Mouse (Mus musculus) hindbrain, embryonic 16.5 days (tissue): ENCODE measurements around the gene Lrp2bp. TPM values are rescaled to one million over a fixed set of nuclear protein-coding genes. Genes with fewer than 3 reads are reported as not detected.
A peak's percentile ranks its signal among the peaks of the same experiment; 100 is the strongest.

Source experiments
- ATAC-seq: fragments of 200-750 bp; cut with Nextera tagmentation; 2 replicates; pipeline ENCODE4 v1.8.0; 2017; ENCODE audit warnings: moderate TSS enrichment, moderate library complexity
- H3K27ac ChIP-seq: fragments of 300-500 bp; sonication (generic); 2 replicates; pipeline ENCODE4 v1.5.1; 2014; ENCODE audit warnings: low read depth, mild to moderate bottlenecking, control low read depth, low read length, moderate library complexity
- H3K27me3 ChIP-seq: fragments of 300-500 bp; sonication (generic); replicated peaks from 2 replicates; pipeline ENCODE4 v1.6.1; 2014; ENCODE audit warnings: low read length; ENCODE audit not compliant: control insufficient read depth, insufficient read depth
- H3K36me3 ChIP-seq: fragments of 300-500 bp; sonication (generic); 2 replicates; pipeline ENCODE4 v1.6.1; 2014; ENCODE audit warnings: mild to moderate bottlenecking, low read length, moderate library complexity, mixed read lengths; ENCODE audit not compliant: control insufficient read depth, insufficient read depth
- H3K4me1 ChIP-seq: fragments of 300-500 bp; sonication (generic); 2 replicates; pipeline ENCODE4 v1.6.1; 2014; ENCODE audit warnings: low read depth, low read length; ENCODE audit not compliant: control insufficient read depth, insufficient read depth
- H3K4me2 ChIP-seq: fragments of 300-500 bp; sonication (generic); 2 replicates; pipeline ENCODE4 v1.6.1; 2014; ENCODE audit warnings: mild to moderate bottlenecking, low read length, control low read depth, moderate library complexity
- H3K4me3 ChIP-seq: fragments of 300-500 bp; sonication (generic); 2 replicates; pipeline ENCODE4 v1.5.1; 2014; ENCODE audit warnings: mild to moderate bottlenecking, low read length, control low read depth, moderate library complexity
- H3K9ac ChIP-seq: fragments of 300-500 bp; sonication (generic); 2 replicates; pipeline ENCODE4 v1.6.1; 2014; ENCODE audit warnings: low read depth, mild to moderate bottlenecking, control low read depth, low read length, moderate library complexity
- H3K9me3 ChIP-seq: fragments of 300-500 bp; sonication (generic); 2 replicates; pipeline ENCODE4 v1.6.1; 2014; ENCODE audit warnings: mild to moderate bottlenecking, low read length, moderate library complexity; ENCODE audit not compliant: control insufficient read depth
- WGBS: fragments of 180-500 bp; shearing (Covaris S2); extraction: QIAGEN DNeasy Blood & Tissue Kit; methylation state at CpG from one replicate; pipeline ENCODE4 v1.1.7; 2014; 5-methylcytosine and 5-hydroxymethylcytosine counted together
- polyA plus RNA-seq: library from polyadenylated mRNA; unstranded; fragments of >200 nt; fragmentation: Nextera tagmentation; extraction: Ambion mirVana; gene quantifications from 2 replicates; pipeline ENCODE4 v1.2.1, GENCODE M21; 2015

Lrp2bp gene
- polyA plus RNA-seq, 1 experiment from 2014 or later: 0.84 TPM

DNA sequence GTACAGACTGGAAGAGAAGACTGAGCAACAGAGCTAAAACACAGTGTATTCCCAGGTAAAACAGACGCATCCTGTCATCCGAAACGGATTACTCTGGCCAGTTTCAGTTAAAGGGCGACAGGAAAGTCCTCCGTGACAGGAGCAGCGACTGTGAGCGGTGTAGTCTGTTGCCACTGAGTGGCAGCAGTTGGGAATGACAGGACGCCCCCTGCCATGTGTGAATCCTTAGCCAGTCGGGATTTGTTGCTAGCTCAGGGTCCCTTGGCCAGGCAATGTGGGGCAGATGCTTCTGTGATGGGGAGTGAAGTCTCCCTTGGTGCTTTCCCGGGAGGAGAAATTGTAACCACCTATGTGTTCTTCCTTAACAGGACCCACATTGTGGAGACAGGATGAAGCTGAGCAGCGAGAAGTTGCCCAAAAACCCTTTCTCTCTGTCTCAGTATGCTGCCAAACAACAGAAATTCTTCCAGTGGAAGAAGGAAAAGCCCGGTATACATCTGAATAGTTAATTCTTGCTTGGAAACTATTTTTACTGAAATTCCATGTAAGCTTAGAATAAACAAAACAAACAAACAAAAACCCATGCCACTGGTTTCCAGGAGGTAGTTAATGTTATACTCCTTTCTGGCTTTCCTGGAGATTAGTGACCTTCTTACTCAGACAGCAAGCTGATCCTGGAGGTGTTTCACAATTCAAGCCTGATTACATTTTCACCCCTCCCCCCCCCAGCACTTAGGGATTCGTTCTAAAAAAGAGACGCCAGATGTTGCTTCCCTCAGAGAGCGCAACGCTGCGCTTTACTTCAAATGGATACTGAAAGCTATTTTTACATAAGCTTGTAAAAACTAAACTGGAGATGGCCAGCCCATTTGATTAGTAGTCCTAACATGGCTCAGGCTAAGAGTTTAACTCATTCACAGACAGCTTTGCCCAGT is 11.9 kb downstream of the Lrp2bp start:
- no peaks in the 10 kb centered on the region for H3K27me3 ChIP-seq
- no peak overlapping the region for H3K4me3 ChIP-seq
- H3K4me1 ChIP-seq: peaks cover 4% of the 10 kb centered on the region
- H3K36me3 ChIP-seq: no peaks in the 10 kb centered on the region
- H3K9me3 ChIP-seq: no peaks in the 10 kb centered on the region
- H3K4me2 ChIP-seq: peak overlapping the region; percentile 50
- no peak overlapping the region for H3K9ac ChIP-seq
- H3K27ac ChIP-seq: no peak overlapping the region
- ATAC-seq: peak; percentile 68
- WGBS: 19% methylated on average over 17 of the region's 17 CpGs

DNA sequence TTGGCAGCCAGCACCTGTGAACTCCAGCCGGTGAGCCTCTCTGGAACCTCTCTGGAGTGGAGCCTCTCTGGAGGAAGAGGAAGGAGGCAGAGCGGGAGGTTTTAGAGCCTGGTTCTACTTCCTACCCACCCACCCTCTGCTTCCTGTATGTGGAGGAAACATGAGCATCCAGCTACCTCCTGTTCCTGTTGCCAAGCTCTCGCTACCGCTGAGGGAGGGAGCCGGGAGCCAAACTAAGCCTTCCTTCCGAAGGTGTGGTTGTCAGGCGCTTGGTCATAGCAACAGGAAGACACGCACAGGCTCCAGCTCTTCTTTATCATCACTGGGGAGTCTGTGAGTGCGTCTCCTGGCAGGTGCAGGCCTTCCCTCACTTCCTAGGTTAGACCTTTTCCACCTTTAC is 23.1 kb downstream of the Lrp2bp start:
- H3K9me3 ChIP-seq: no peaks in the 10 kb centered on the region
- no peak for ATAC-seq
- H3K4me2 ChIP-seq: no peak overlapping the region
- H3K4me1 ChIP-seq: no peaks in the 10 kb centered on the region
- no peak overlapping the region for H3K9ac ChIP-seq
- no peak overlapping the region for H3K4me3 ChIP-seq
- no peaks in the 10 kb centered on the region for H3K27me3 ChIP-seq
- WGBS: 92% methylated on average over 9 of the region's 9 CpGs
- no peaks in the 10 kb centered on the region for H3K36me3 ChIP-seq
- H3K27ac ChIP-seq: no peak overlapping the region

DNA sequence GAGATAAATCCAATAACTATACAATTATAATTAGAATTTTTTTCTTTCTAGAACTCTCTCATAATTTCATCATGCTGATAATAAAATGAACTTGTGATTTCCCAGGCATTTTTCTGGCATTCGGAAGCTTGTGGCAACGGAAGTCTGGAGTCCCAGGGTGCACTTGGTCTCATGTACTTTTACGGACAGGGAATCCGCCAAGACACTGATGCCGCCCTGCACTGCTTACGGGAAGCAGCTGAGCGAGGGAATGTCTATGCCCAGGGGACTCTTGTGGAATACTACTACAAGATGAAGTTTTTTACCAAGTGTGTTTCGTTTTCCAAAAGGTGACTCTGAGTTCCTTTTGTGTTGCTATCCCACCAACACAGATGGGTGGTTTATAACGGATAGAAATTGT is 23.7 kb downstream of the Lrp2bp start:
- no peak for ATAC-seq
- H3K9me3 ChIP-seq: no peaks in the 10 kb centered on the region
- H3K4me1 ChIP-seq: no peaks in the 10 kb centered on the region
- WGBS: 93% methylated on average over 9 of the region's 9 CpGs
- H3K9ac ChIP-seq: no peak overlapping the region
- H3K4me2 ChIP-seq: no peak overlapping the region
- no peaks in the 10 kb centered on the region for H3K27me3 ChIP-seq
- H3K27ac ChIP-seq: no peak overlapping the region
- no peaks in the 10 kb centered on the region for H3K36me3 ChIP-seq
- H3K4me3 ChIP-seq: no peak overlapping the region

DNA sequence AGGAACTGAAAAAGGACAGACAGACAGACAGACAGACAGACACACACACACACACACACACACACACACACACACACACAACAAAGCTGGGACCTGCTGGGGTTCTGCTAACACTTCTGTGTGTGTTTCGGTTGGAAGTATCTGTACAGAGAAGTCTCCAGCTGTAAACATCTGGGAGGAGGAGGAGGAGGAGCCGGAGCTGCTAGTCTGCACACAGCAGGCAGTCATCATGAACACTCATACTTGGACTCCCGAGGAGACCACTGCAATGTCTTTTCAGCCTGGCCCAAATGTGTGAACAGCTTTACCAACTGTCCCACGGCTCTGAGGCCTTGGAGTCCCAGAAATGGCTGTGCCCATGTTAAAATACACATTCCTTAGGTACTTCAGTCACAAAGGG is 25.3 kb downstream of the Lrp2bp start:
- no peak overlapping the region for H3K4me2 ChIP-seq
- no peaks in the 10 kb centered on the region for H3K9me3 ChIP-seq
- 58% methylated on average over 4 of the region's 4 CpGs for WGBS
- H3K27me3 ChIP-seq: no peaks in the 10 kb centered on the region
- H3K4me3 ChIP-seq: no peak overlapping the region
- H3K4me1 ChIP-seq: no peaks in the 10 kb centered on the region
- no peak overlapping the region for H3K27ac ChIP-seq
- no peak for ATAC-seq
- no peak overlapping the region for H3K9ac ChIP-seq
- H3K36me3 ChIP-seq: no peaks in the 10 kb centered on the region

DNA sequence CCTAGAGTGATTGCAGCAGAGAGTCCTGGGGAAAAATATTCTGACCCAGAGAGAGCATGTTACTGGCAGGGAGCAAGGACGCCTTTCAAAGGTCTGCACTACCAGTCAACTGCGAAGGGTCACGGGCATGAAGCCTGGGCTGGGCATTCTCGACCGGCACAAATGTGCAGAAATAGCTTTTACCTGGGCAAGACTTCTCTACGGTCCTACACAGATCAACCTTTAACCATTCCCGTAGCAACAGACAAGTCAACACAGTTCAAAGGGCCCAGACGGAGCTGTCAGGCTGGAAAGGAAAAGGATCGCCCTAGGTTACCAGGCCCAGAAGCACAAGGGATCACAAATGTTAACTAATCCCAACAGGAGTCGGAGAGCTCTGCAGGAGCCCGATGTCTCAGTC is 37.1 kb downstream of the Lrp2bp start:
- ATAC-seq: no peak
- Histone ChIP-seq H3K27ac (no peak overlapping the region), H3K4me2 (no peak overlapping the region), H3K4me3 (no peak overlapping the region), H3K4me1 (no peaks in the 10 kb centered on the region), H3K27me3 (no peaks in the 10 kb centered on the region), H3K36me3 (peaks cover 12% of the 10 kb centered on the region), H3K9ac (no peak overlapping the region), H3K9me3 (no peaks in the 10 kb centered on the region)
- WGBS: 73% methylated on average over 11 of the region's 11 CpGs

DNA sequence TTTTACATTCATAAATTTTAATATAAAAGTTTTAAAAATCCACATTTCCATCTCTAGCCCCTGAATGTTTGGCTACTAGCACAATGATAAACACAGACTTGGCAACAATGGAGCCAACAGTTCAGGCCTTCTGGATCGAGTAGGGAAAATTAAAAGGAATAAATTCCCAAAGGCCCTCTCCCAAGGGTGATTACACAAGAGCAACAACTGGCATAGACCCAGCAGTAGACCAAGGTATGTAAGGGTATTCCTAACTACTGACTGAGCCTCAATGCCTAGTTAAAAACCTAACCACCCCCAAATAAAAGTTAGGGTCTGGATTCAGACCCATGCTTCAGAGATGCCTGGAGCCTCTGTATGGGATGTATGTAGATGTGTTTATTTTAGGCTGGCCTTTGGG is 40.6 kb downstream of the Lrp2bp start:
- 56% methylated on average over 1 of the region's 1 CpGs for WGBS
- H3K9ac ChIP-seq: no peak overlapping the region
- no peak overlapping the region for H3K4me2 ChIP-seq
- H3K4me1 ChIP-seq: no peaks in the 10 kb centered on the region
- H3K4me3 ChIP-seq: no peak overlapping the region
- H3K27me3 ChIP-seq: no peaks in the 10 kb centered on the region
- no peak overlapping the region for H3K27ac ChIP-seq
- no peaks in the 10 kb centered on the region for H3K9me3 ChIP-seq
- ATAC-seq: no peak
- H3K36me3 ChIP-seq: peaks cover 11% of the 10 kb centered on the region

DNA sequence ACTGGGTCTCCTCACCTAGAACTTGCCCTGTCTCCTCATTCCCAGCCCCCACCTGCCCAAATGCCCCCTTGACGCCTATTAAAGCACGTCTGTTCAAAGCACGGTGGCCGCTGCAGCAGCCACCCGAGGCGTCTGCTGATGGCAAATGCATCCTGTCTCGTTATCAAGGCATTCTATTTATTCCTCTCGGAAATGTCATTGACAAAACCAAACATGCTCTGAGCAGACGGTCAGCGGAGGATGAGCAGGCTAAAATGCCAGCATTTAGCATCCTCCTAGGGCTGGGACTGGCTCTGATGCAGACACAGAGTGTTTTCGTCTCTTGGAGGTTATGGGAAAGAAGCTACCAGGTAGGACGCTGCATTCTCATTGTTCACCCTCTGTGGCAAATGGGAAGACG is 41.2 kb downstream of the Lrp2bp start:
- Histone ChIP-seq H3K27ac (no peak overlapping the region), H3K9me3 (no peaks in the 10 kb centered on the region), H3K4me1 (no peaks in the 10 kb centered on the region), H3K36me3 (peaks cover 12% of the 10 kb centered on the region), H3K27me3 (no peaks in the 10 kb centered on the region), H3K4me2 (no peak overlapping the region), H3K9ac (no peak overlapping the region), H3K4me3 (no peak overlapping the region)
- ATAC-seq: no peak
- 64% methylated on average over 13 of the region's 13 CpGs for WGBS

DNA sequence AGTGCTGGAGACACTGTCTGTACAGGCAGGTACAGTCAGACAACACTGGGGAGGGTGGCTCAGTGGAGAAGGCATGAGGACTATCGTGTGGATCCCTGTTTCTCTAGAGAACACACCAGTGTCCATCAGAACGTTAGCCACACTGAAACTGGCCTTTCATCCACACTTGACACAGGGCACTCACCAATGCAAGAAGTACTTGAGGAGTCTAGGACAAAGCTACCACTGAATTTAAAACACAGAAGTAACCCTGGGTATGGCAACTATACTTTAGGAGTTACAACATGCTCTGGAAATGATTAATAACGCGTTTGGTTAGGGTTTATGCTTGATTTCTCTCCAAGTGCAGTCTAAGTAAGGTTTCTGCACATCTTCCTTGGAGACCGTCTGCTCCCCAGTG is 73.7 kb downstream of the Lrp2bp start:
- H3K4me1 ChIP-seq: no peaks in the 10 kb centered on the region
- H3K9me3 ChIP-seq: no peaks in the 10 kb centered on the region
- no peak overlapping the region for H3K9ac ChIP-seq
- no peaks in the 10 kb centered on the region for H3K27me3 ChIP-seq
- no peak for ATAC-seq
- H3K4me3 ChIP-seq: no peak overlapping the region
- H3K27ac ChIP-seq: no peak overlapping the region
- WGBS: 91% methylated on average over 5 of the region's 5 CpGs
- H3K36me3 ChIP-seq: peaks cover 1% of the 10 kb centered on the region; the same call in 1 of the 2 replicates
- no peak overlapping the region for H3K4me2 ChIP-seq

DNA sequence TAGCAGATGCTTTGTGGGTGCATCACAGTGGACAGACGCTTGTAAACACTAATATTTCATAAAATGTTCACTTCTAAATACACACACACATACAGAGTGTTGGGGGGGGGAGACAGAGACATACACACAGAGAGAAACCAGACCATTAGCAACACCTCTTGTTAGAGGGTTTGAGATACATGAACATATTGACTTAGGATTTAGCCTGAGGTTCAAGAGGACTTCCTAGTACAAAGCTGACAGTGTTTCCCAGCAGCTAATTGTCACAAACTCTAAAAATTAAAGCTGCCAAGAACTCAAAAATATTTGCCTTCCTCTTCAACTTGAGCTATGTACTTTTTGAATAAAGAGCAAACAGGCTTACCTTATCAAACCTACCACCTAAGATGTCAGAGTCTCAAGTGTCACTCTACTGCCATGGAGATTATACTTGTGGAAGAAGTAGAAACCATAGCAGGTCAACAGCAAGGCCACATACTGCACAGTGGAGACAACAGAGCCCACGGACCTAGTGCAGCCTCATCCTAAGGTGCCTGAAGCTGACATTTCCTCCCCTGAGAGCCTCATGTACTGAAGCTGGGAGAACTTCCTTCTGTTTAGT is 74.5 kb downstream of the Lrp2bp start:
- WGBS: 85% methylated on average over 2 of the region's 2 CpGs
- no peak for ATAC-seq
- Histone ChIP-seq H3K4me3 (no peak overlapping the region), H3K9me3 (no peaks in the 10 kb centered on the region), H3K36me3 (no peaks in the 10 kb centered on the region), H3K27ac (no peak overlapping the region), H3K9ac (no peak overlapping the region), H3K4me2 (no peak overlapping the region), H3K27me3 (no peaks in the 10 kb centered on the region), H3K4me1 (no peaks in the 10 kb centered on the region)
